Mouse (Mus musculus) lung, postnatal 36 days (tissue): ENCODE results near the gene Esp38.
"Not testable (repeated sequence)": the region's sequence is repeated elsewhere in the genome, so short reads cannot be mapped to it uniquely, and the experiment has no call there.

ENCODE experiments used
- DNase-seq: peaks from one replicate; pipeline ENCODE4 v3.0.0; 2022; ENCODE audit warnings: mixed read lengths

The Esp38 gene

GRCm38 (mm10) chr17:39950220-39950619 lies at the start of gene Esp38:
Gene Esp38 (plus strand): TSS chr17:39950520.
- no peak for DNase-seq

DNA sequence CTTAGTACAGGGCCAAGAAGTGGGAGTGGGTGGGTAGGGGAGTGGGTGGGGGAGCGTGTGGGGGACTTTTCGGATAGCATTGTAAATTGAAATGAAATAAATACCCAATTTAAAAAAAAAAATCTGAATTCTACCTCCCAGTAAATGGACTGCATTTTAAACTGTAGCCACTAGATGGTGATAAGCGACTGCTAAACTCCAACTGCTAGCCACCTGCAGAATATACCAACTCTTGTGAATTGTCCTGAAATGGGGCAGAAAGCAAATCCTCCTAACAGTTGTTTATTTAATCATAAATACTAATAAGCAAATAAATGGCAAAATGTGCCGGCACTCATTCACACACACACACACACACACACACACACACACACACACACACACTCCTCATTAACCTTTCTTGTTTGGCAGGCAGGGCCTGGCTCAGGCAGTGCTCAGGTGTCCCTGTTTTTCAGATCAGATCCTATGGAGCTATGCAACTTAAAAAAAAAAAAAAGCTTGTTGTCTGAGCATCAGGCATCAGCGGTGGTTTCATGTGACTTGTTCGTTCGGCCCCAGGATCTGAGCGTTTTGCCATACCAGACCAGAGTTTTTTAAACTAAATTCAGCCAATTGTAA lies 47.3 kb upstream of the Esp38 start:
- DNase-seq, result not testable (repeated sequence)
